Mouse (Mus musculus): ENCODE measurements around the gene Hs6st1. TPM values are rescaled to one million over a fixed set of nuclear protein-coding genes. Genes with fewer than 3 reads are reported as not detected.

Gene Hs6st1
- polyA plus RNA-seq, 1 experiment from 2014 or later, result 4.3 TPM

DNA sequence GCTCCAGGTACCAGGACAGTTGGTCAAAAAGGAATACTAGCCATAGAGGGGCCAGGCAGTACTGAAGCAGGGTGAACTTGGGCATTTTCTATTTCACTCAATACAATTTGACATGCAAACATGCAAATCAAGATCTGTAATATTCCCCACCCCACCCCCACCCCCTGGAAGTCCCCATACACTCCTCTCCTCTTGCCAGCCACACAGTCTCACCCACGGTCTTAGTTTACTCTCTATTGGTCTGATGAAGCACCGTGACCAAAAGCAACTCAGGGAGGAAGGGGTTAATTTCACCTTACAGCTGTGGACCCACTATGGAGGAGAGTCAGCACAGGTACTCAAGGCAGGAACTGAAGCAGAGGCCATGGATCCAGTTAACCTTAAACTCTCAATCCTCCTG lies 14.6 kb upstream of the Hs6st1 start:
- Histone ChIP-seq H3K27ac (ENCODE audit: low read length) (no peak overlapping the region), H3K4me3 (ENCODE audit: low read length) (no peak overlapping the region), H3K27me3 (replicated peaks; ENCODE audit: control insufficient read depth, insufficient read depth, low read length) (no peaks in the 10 kb centered on the region), H3K4me2 (ENCODE audit: low read depth, low read length) (no peak overlapping the region), H3K36me3 (ENCODE audit: control insufficient read depth, insufficient read depth, low read length) (no peaks in the 10 kb centered on the region), H3K4me1 (ENCODE audit: control insufficient read depth, insufficient read depth, low read length) (no peaks in the 10 kb centered on the region), H3K9ac (ENCODE audit: low read depth, low read length) (no peak overlapping the region), H3K9me3 (ENCODE audit: control insufficient read depth, low read length) (no peaks in the 10 kb centered on the region)
- WGBS, result 85% methylated on average over 2 of the region's 2 CpGs
- ATAC-seq, result no peak

GRCm38 (mm10) chr1:36054182-36054966 lies 13.8 kb upstream of the Hs6st1 start:
- no peak overlapping the region for H3K9ac ChIP-seq (ENCODE audit: low read depth, low read length)
- no peaks in the 10 kb centered on the region for H3K4me1 ChIP-seq (ENCODE audit: control insufficient read depth, insufficient read depth, low read length)
- ATAC-seq, result no peak
- H3K27me3 ChIP-seq (replicated peaks; ENCODE audit: control insufficient read depth, insufficient read depth, low read length), result no peaks in the 10 kb centered on the region
- H3K9me3 ChIP-seq (ENCODE audit: control insufficient read depth, low read length), result no peaks in the 10 kb centered on the region
- no peak overlapping the region for H3K27ac ChIP-seq (ENCODE audit: low read length)
- 77% methylated on average over 9 of the region's 9 CpGs for WGBS
- H3K4me2 ChIP-seq (ENCODE audit: low read depth, low read length), result no peak overlapping the region
- H3K4me3 ChIP-seq (ENCODE audit: low read length), result no peak overlapping the region
- H3K36me3 ChIP-seq (ENCODE audit: control insufficient read depth, insufficient read depth, low read length), result no peaks in the 10 kb centered on the region

- Histone ChIP-seq H3K36me3 (ENCODE audit: control insufficient read depth, insufficient read depth, low read length) (no peaks in the 10 kb centered on the region), H3K27ac (ENCODE audit: low read length) (no peak overlapping the region), H3K4me2 (ENCODE audit: low read depth, low read length) (no peak overlapping the region), H3K9ac (ENCODE audit: low read depth, low read length) (no peak overlapping the region), H3K27me3 (replicated peaks; ENCODE audit: control insufficient read depth, insufficient read depth, low read length) (no peaks in the 10 kb centered on the region), H3K9me3 (ENCODE audit: control insufficient read depth, low read length) (no peaks in the 10 kb centered on the region), H3K4me1 (ENCODE audit: control insufficient read depth, insufficient read depth, low read length) (no peaks in the 10 kb centered on the region), H3K4me3 (ENCODE audit: low read length) (no peak overlapping the region)
- no peak for ATAC-seq
- WGBS, result 87% methylated on average over 7 of the region's 7 CpGs
These were observed 13.2 kb upstream of the Hs6st1 start for GRCm38 (mm10) chr1:36054967-36055357.

GRCm38 (mm10) chr1:36059351-36059750 lies 8.8 kb upstream of the Hs6st1 start:
- WGBS, result 88% methylated on average over 6 of the region's 6 CpGs
- Histone ChIP-seq H3K27ac (ENCODE audit: low read length) (no peak overlapping the region), H3K4me2 (ENCODE audit: low read depth, low read length) (no peak overlapping the region)

DNA sequence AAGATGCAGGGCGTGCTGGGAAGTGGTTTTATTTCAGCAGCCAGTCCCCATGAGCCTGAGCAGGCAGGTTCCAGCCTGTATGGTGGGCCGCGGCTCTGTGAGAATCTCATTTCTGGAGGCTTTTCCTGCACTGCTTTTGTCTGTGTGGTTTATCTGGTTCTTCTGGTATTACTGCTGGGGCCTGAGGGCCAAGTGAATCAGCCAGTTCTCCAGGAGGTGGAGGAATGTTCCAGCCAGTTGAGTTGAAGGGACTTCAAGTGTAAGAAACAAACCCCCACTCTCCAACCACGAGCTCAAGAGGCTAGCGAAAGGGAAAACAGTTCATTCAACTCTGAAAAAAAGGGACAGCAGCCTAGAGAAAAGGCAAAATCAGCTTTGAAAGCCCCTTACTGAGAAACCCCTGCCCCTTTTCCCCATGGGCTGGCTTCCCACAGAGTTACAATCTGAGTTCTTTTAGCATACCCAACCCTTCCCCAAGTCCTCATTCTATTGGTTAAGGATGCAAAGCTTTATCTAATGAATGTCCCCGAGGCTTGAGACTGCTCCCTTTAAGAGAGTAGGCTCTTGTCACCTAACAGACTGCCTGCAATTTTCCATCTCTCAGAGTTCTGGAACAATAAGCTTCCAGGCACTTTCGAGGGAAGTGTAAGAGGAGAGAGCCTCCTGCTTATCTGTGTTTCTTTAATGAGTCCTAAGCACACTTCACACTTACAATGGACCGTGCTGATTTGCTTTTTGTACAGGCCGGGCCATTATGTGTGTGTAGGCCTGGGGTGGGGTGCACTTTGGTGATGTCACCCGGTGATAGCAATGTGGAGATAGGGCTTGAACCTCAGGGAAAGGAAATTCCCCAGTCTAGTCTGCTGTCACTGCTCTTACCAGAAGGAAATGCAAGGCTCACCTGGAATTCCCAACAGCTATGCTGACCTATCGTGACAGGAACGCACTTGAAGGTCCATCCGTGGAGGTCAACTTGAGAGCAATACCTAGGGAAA lies 7.9 kb upstream of the Hs6st1 start:
- peaks cover 4% of the 10 kb centered on the region; the same call in 1 of the 2 replicates for H3K4me1 ChIP-seq (ENCODE audit: control insufficient read depth, insufficient read depth, low read length)
- no peaks in the 10 kb centered on the region for H3K9me3 ChIP-seq (ENCODE audit: control insufficient read depth, low read length)
- WGBS, result 52% methylated on average over 13 of the region's 13 CpGs
- H3K36me3 ChIP-seq (ENCODE audit: control insufficient read depth, insufficient read depth, low read length), result no peaks in the 10 kb centered on the region
- no peaks in the 10 kb centered on the region for H3K27me3 ChIP-seq (replicated peaks; ENCODE audit: control insufficient read depth, insufficient read depth, low read length)
- no peak overlapping the region for H3K9ac ChIP-seq (ENCODE audit: low read depth, low read length)
- no peak overlapping the region for H3K27ac ChIP-seq (ENCODE audit: low read length)
- no peak for ATAC-seq
- no peak overlapping the region for H3K4me3 ChIP-seq (ENCODE audit: low read length)
- no peak overlapping the region for H3K4me2 ChIP-seq (ENCODE audit: low read depth, low read length)

More at GRCm38 (mm10) chr1:36059351-36059750, 8.8 kb upstream of the Hs6st1 start:
- Histone ChIP-seq H3K4me1 (ENCODE audit: control insufficient read depth, insufficient read depth, low read length) (no peaks in the 10 kb centered on the region; the same call in 1 of the 2 replicates), H3K36me3 (ENCODE audit: control insufficient read depth, insufficient read depth, low read length) (no peaks in the 10 kb centered on the region), H3K9ac (ENCODE audit: low read depth, low read length) (no peak overlapping the region), H3K4me3 (ENCODE audit: low read length) (no peak overlapping the region), H3K9me3 (ENCODE audit: control insufficient read depth, low read length) (no peaks in the 10 kb centered on the region), H3K27me3 (replicated peaks; ENCODE audit: control insufficient read depth, insufficient read depth, low read length) (no peaks in the 10 kb centered on the region)
- ATAC-seq, result no peak

GRCm38 (mm10) chr1:36061211-36061915 lies 6.8 kb upstream of the Hs6st1 start:
- H3K27ac ChIP-seq (ENCODE audit: low read length), result no peak overlapping the region
- H3K4me2 ChIP-seq (ENCODE audit: low read depth, low read length), result no peak overlapping the region
- no peak overlapping the region for H3K9ac ChIP-seq (ENCODE audit: low read depth, low read length)
- 77% methylated on average over 11 of the region's 11 CpGs for WGBS
- H3K4me3 ChIP-seq (ENCODE audit: low read length), result no peak overlapping the region
- no peaks in the 10 kb centered on the region for H3K27me3 ChIP-seq (replicated peaks; ENCODE audit: control insufficient read depth, insufficient read depth, low read length)
- no peaks in the 10 kb centered on the region for H3K36me3 ChIP-seq (ENCODE audit: control insufficient read depth, insufficient read depth, low read length)
- no peaks in the 10 kb centered on the region for H3K9me3 ChIP-seq (ENCODE audit: control insufficient read depth, low read length)
- no peak for ATAC-seq
- H3K4me1 ChIP-seq (ENCODE audit: control insufficient read depth, insufficient read depth, low read length), result peaks cover 10% of the 10 kb centered on the region

GRCm38 (mm10) chr1:36062088-36062805 lies 6.0 kb upstream of the Hs6st1 start:
- 83% methylated on average over 11 of the region's 11 CpGs for WGBS

DNA sequence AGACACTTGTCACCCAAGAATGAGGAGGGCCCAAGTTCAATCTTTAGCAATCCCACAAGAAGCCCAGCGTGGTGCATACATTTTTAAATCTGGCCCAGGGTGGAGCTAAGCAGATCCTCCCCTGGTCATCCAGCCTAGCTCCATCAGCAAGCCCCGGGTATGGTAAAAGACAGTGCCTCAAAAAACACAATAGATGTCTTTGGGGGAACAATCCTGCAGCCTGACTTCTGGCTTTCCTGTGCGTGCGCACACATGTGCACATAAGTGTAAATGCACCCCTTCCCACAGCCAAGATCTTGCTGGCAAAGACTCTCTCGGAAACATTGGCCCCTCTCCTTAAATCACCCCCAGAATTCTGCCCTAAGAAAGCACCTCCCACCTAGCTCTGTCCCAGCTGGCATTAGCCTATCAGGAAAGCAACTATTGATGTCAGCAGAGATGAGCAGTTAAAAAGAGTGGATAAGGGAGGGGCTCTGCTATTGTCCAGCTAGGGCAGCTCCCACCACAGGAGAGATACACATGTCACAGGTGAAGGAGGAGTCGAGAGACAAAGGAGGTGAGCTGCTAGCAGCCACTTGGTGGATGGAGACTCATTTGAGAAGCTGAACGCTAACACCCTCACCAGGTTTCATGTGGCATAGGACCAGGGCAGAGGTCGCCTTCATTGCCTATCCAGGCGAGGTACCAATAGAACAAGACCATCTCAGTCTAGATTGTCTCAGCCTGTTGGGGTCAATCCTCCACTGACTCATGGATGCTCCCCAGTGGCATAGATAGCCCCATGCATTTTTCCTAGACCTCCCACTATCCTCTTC lies 5.2 kb upstream of the Hs6st1 start:
- H3K9me3 ChIP-seq (ENCODE audit: control insufficient read depth, low read length), result no peaks in the 10 kb centered on the region
- H3K4me2 ChIP-seq (ENCODE audit: low read depth, low read length), result no peak overlapping the region
- H3K4me3 ChIP-seq (ENCODE audit: low read length), result no peak overlapping the region
- no peak overlapping the region for H3K27ac ChIP-seq (ENCODE audit: low read length)
- 84% methylated on average over 9 of the region's 9 CpGs for WGBS
- H3K36me3 ChIP-seq (ENCODE audit: control insufficient read depth, insufficient read depth, low read length), result no peaks in the 10 kb centered on the region
- H3K9ac ChIP-seq (ENCODE audit: low read depth, low read length), result no peak overlapping the region
- H3K4me1 ChIP-seq (ENCODE audit: control insufficient read depth, insufficient read depth, low read length), result peaks cover 19% of the 10 kb centered on the region
- ATAC-seq, result no peak
- H3K27me3 ChIP-seq (replicated peaks; ENCODE audit: control insufficient read depth, insufficient read depth, low read length), result no peaks in the 10 kb centered on the region

More at GRCm38 (mm10) chr1:36062088-36062805, 6.0 kb upstream of the Hs6st1 start:
- no peak overlapping the region for H3K4me3 ChIP-seq (ENCODE audit: low read length)
- no peak overlapping the region for H3K4me2 ChIP-seq (ENCODE audit: low read depth, low read length)
- no peak for ATAC-seq
- no peaks in the 10 kb centered on the region for H3K36me3 ChIP-seq (ENCODE audit: control insufficient read depth, insufficient read depth, low read length)
- no peaks in the 10 kb centered on the region for H3K9me3 ChIP-seq (ENCODE audit: control insufficient read depth, low read length)
- H3K27ac ChIP-seq (ENCODE audit: low read length), result no peak overlapping the region
- no peaks in the 10 kb centered on the region for H3K27me3 ChIP-seq (replicated peaks; ENCODE audit: control insufficient read depth, insufficient read depth, low read length)
- no peak overlapping the region for H3K9ac ChIP-seq (ENCODE audit: low read depth, low read length)
- peaks cover 12% of the 10 kb centered on the region for H3K4me1 ChIP-seq (ENCODE audit: control insufficient read depth, insufficient read depth, low read length)

Data from intestine, embryonic 16.5 days (tissue).